Mouse (Mus musculus): ENCODE results near the gene Nfix. TPM values are rescaled to one million over a fixed set of nuclear protein-coding genes. Genes with fewer than 3 reads are reported as not detected.

Nfix gene
- polyA plus RNA-seq, 1 experiment from 2014 or later: 28.7 TPM

Other genes with a start within 250 kb of the Nfix start
- gene Ier2, start 137.5 kb downstream of the Nfix start, polyA plus RNA-seq (2015; fragmentation: Nextera tagmentation; extraction: Ambion mirVana): 86.4 and 90.3 TPM in 2 replicates
- 56.2 and 63.9 TPM in 2 replicates for gene Trmt1, start 114.0 kb downstream of the Nfix start, polyA plus RNA-seq (2015; fragmentation: Nextera tagmentation; extraction: Ambion mirVana)
- 15.8 and 17.4 TPM in 2 replicates for gene Nacc1, start 112.5 kb downstream of the Nfix start, polyA plus RNA-seq (2015; fragmentation: Nextera tagmentation; extraction: Ambion mirVana)
- 7.1 and 9.7 TPM in 2 replicates for gene Lyl1, start 98.9 kb downstream of the Nfix start, polyA plus RNA-seq (2015; fragmentation: Nextera tagmentation; extraction: Ambion mirVana)
- 3.5 and 4.1 TPM in 2 replicates for gene G430095P16Rik, start 77.3 kb downstream of the Nfix start, polyA plus RNA-seq (2015; fragmentation: Nextera tagmentation; extraction: Ambion mirVana)
- 6.3 and 6.9 TPM in 2 replicates for gene Dand5, start 22.5 kb upstream of the Nfix start, polyA plus RNA-seq (2015; fragmentation: Nextera tagmentation; extraction: Ambion mirVana)
- gene Gadd45gip1, start 31.2 kb upstream of the Nfix start, polyA plus RNA-seq (2015; fragmentation: Nextera tagmentation; extraction: Ambion mirVana): 52.7 and 54.5 TPM in 2 replicates
- gene Rad23a, start 40.3 kb upstream of the Nfix start, polyA plus RNA-seq (2015; fragmentation: Nextera tagmentation; extraction: Ambion mirVana): 115 and 130 TPM in 2 replicates
- 938 and 1,051 TPM in 2 replicates for gene Calr, start 46.6 kb upstream of the Nfix start, polyA plus RNA-seq (2015; fragmentation: Nextera tagmentation; extraction: Ambion mirVana)
- 89.5 and 90.1 TPM in 2 replicates for gene Farsa, start 56.6 kb upstream of the Nfix start, polyA plus RNA-seq (2015; fragmentation: Nextera tagmentation; extraction: Ambion mirVana)
- 56.1 and 63.7 TPM in 2 replicates for gene Syce2, start 71.8 kb upstream of the Nfix start, polyA plus RNA-seq (2015; fragmentation: Nextera tagmentation; extraction: Ambion mirVana)
- 42.6 and 45.9 TPM in 2 replicates for gene Gcdh, start 93.6 kb upstream of the Nfix start, polyA plus RNA-seq (2015; fragmentation: Nextera tagmentation; extraction: Ambion mirVana)
- 14.8 and 39.3 TPM in 2 replicates for gene Klf1, start 101.6 kb upstream of the Nfix start, polyA plus RNA-seq (2015; fragmentation: Nextera tagmentation; extraction: Ambion mirVana)
- 12.3 and 14.2 TPM in 2 replicates for gene Dnase2a, start 108.2 kb upstream of the Nfix start, polyA plus RNA-seq (2015; fragmentation: Nextera tagmentation; extraction: Ambion mirVana)
- 1.9 and 2.2 TPM in 2 replicates for gene Mast1, start 137.0 kb upstream of the Nfix start, polyA plus RNA-seq (2015; fragmentation: Nextera tagmentation; extraction: Ambion mirVana)
- gene Rtbdn, start 146.6 kb upstream of the Nfix start, polyA plus RNA-seq (2015; fragmentation: Nextera tagmentation; extraction: Ambion mirVana): 0.28 and 0.64 TPM in 2 replicates
- gene Gm49661, start 169.1 kb upstream of the Nfix start, polyA plus RNA-seq (2015; fragmentation: Nextera tagmentation; extraction: Ambion mirVana): not detected in 2 replicates
- gene Prdx2, start 169.2 kb upstream of the Nfix start, polyA plus RNA-seq (2015; fragmentation: Nextera tagmentation; extraction: Ambion mirVana): 637 and 677 TPM in 2 replicates
- 112 and 113 TPM in 2 replicates for gene Rnaseh2a, start 169.4 kb upstream of the Nfix start, polyA plus RNA-seq (2015; fragmentation: Nextera tagmentation; extraction: Ambion mirVana)
- gene Junb, start 178.4 kb upstream of the Nfix start, polyA plus RNA-seq (2015; fragmentation: Nextera tagmentation; extraction: Ambion mirVana): 33.4 and 49.6 TPM in 2 replicates
- gene Hook2, start 190.3 kb upstream of the Nfix start, polyA plus RNA-seq (2015; fragmentation: Nextera tagmentation; extraction: Ambion mirVana): 46.3 and 51.1 TPM in 2 replicates
- 0.23 and 0.49 TPM in 2 replicates for gene Best2, start 214.2 kb upstream of the Nfix start, polyA plus RNA-seq (2015; fragmentation: Nextera tagmentation; extraction: Ambion mirVana)
- 108 and 115 TPM in 2 replicates for gene Asna1, start 224.9 kb upstream of the Nfix start, polyA plus RNA-seq (2015; fragmentation: Nextera tagmentation; extraction: Ambion mirVana)
- 104 and 132 TPM in 2 replicates for gene Trir, start 226.5 kb upstream of the Nfix start, polyA plus RNA-seq (2015; fragmentation: Nextera tagmentation; extraction: Ambion mirVana)
- gene Tnpo2, start 236.6 kb upstream of the Nfix start, polyA plus RNA-seq (2015; fragmentation: Nextera tagmentation; extraction: Ambion mirVana): 26.9 and 31.9 TPM in 2 replicates